Mouse (Mus musculus) myocyte (in vitro differentiated cells): ENCODE data around the gene Gm11116.

Experiments used
- E2F4 ChIP-seq: IDR thresholded peaks from one replicate; pipeline ENCODE4 v1.6.1; 2011; ENCODE audit warnings: mild to moderate bottlenecking, control low read depth, moderate library complexity; ENCODE audit not compliant: insufficient read depth
- MYOD1 ChIP-seq, 3 experiments: IDR thresholded peaks; one replicate each; pipeline ENCODE4 v1.6.1; 2011; ENCODE audit warnings: control low read depth in 2 of 3, low read depth in 2 of 3, mild to moderate bottlenecking in 2 of 3, moderate library complexity in 1 of 3; ENCODE audit not compliant: insufficient read length in 2 of 3, control insufficient read depth in 1 of 3
- POLR2A ChIP-seq: IDR thresholded peaks from one replicate; pipeline ENCODE4 v1.6.1; 2011; ENCODE audit warnings: low read depth, mild to moderate bottlenecking, control low read depth, moderate library complexity; ENCODE audit not compliant: insufficient read length
- POLR2AphosphoS2 ChIP-seq: IDR thresholded peaks from one replicate; pipeline ENCODE4 v1.6.1; 2011; ENCODE audit warnings: low read depth, control low read depth; ENCODE audit not compliant: insufficient read length

- TF ChIP-seq E2F4 (no peak), POLR2A (no peak), MYOD1 (IDR thresholded peaks at IDR 0.05; ENCODE audit: control insufficient read depth in 1 of 3, insufficient read length in 2 of 3, low read depth in 2 of 3) (no peak), POLR2AphosphoS2 (no peak)
These were observed at the start of gene Gm11116 for GRCm38 (mm10) chr5:88111430-88111829.
